Mouse (Mus musculus) brain, adult 2 months (tissue): ENCODE measurements around the gene Vsx2.
"Not testable (repeated sequence)": the region's sequence is repeated elsewhere in the genome, so short reads cannot be mapped to it uniquely, and the experiment has no call there.

Experiments used
- DNase-seq: peaks from one replicate; pipeline ENCODE4 v3.0.0; 2011; ENCODE audit warnings: low read depth, low spot score

Vsx2 gene

GRCm38 (mm10) chr12:84569336-84569970, at the start of gene Vsx2:
TSS of gene Vsx2 (plus strand) at chr12:84569762.
- DNase-seq, result no peak

GRCm38 (mm10) chr12:84523728-84524127, 45.8 kb upstream of the Vsx2 start:
- no peak for DNase-seq

- no peak for DNase-seq
These were observed 45.2 kb upstream of the Vsx2 start for GRCm38 (mm10) chr12:84524147-84525050.

DNA sequence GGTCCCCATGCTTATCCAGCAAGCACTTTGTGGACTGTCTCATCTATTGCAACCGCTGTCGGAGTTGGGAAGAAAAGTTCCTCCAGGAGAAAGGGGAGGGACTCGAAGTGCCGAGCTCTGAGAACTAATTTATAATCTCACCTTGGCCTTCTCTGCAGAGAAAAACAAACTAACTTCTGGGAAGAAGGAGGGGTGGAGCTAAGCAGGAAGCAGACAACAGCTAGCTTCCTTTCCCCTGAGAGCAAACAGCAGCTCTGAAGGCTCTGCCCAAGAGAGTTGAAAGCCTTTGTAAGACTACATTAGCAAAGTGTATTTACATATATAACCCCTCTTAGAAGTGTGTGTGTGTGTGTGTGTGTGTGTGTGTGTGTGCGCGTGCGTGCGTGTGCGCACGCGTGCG, 44.1 kb upstream of the Vsx2 start:
- no peak for DNase-seq

DNA sequence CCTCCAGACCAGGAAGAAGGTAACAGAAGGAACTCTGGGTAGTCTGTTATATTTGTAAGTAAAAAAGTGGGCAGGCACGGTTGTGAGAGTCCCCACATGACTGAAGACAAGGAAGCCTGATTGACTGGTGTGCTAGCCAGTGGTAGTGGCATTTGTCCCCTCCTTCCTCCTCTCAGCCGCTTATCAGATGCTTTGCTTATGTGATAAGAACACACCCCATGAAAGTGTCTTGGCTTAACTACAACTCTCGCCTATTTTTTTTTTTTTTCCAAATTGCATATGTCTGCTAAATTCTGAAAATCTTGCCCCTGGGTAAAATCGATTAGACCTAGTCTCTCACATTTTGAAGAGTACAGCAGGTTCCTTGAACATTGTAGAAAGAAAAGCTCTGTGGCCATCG, 39.1 kb upstream of the Vsx2 start:
- DNase-seq, result no peak

GRCm38 (mm10) chr12:84531906-84532829, 37.4 kb upstream of the Vsx2 start:
- DNase-seq, result peak; percentile 34

DNA sequence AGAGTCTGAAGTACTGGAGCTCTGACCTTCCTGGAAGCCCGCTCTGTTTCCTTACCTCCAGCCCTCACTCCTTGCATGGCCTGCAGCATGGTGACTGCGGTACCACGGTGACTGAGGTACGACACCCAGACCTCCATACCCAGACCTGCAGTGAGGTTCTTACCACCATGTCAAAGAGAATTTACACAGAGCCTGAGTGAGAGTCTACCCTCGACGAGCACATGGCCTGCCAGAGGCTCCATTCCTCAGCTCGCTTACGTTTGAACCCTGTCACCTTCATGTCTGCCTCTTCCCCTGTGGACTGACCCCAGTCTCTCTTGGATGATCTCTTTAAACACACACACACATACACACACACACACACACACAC, 36.7 kb upstream of the Vsx2 start:
- DNase-seq, result no peak

- peak; percentile 23 for DNase-seq
These were observed 35.7 kb upstream of the Vsx2 start for GRCm38 (mm10) chr12:84533706-84534486.

- DNase-seq, result not testable (repeated sequence)
These were observed 30.0 kb upstream of the Vsx2 start for GRCm38 (mm10) chr12:84539537-84539936.

- no peak for DNase-seq
These were observed 28.1 kb upstream of the Vsx2 start for GRCm38 (mm10) chr12:84541391-84541958.

- peak; percentile 64 for DNase-seq
These were observed 23.5 kb upstream of the Vsx2 start for GRCm38 (mm10) chr12:84546028-84546427.

GRCm38 (mm10) chr12:84546577-84547085, 22.9 kb upstream of the Vsx2 start:
- DNase-seq, result no peak

DNA sequence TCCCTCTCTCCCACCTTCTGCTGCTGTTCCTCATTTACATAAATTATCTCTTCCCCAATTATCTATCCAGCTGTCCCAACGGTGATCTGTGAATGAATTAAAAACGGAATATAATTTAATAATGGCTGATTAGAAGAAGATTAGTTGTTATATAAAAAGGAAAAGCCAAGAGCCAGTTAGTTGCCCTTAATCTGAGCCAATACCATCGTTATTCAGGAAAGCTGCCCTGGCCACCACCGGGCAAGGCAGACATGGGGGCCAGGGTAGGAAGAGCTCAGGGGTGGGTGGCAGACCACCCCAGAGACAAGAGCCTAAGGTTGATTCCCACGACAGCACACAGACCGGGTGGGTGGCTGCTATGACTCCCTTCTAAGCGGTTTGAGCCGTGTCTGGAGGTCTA, 21.3 kb upstream of the Vsx2 start:
- no peak for DNase-seq

- DNase-seq, result no peak
These were observed 14.3 kb upstream of the Vsx2 start for GRCm38 (mm10) chr12:84555218-84555617.

DNA sequence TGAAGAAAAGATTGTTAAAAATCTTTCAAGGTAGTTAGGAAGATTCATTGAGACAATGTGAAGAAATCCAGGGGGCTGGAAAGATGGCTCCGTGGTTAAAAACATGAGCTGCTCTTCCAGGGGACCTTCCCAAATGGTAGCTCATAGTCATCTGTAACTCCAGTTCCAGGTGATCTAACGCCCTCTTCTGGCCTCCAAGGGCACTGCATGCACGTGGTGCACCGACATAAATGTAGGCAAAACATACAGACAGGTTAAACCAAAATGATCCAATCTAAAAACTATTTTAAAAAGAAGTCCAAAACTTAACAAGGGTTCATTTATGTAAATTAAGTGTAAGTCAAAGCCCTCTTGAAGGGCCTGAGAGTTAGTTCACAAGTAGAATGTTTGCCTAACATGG, 7.0 kb upstream of the Vsx2 start:
- no peak for DNase-seq

DNA sequence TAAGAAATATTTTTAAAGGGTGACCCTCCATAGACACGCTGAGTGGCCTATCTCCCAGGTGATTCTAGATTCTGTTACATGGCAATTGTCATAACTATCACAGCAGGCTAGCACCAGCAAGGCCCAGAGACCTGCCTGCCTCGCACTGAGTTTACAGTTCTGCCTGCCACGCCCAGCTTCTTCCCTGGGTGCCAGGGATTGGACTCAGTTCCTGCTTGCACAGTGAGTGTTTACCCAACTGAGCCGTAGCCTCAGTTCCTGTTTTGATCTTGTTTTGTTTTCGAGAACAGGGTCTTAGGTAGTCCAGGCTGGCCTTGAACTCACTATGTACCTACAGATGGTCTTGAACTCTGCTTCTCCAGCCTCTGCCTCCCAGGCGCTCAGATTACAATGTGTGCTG, 2.0 kb upstream of the Vsx2 start:
- no peak for DNase-seq

DNA sequence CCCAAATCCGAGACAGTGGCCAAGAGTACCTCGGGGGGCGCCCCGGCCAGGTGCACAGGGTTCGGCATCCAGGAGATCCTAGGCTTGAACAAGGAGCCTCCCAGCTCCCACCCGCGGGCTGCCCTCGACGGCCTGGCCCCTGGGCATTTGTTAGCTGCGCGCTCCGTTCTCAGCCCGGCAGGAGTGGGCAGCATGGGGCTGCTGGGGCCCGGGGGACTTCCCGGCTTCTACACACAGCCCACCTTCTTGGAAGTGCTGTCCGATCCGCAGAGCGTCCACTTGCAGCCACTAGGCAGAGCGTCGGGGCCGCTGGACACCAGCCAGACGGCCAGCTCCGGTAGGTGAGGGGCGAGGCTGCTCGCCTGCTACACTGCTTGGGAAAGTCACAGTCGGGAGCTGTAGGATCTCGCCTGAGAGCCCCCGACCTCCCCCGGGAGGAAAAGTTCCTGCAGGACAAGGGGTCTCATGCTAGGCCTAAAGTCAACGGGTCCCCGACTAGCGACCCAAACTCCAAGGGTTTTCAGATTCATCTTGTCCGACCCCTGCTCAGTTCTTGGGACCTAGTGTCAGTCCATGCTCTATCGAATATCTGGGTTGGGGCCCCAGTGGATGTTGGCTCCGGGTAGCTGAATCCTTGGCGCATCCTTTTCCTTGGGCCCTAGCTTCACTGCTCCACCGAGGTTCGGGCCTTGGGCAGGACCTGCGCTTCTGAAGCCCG, 573 bp downstream of the Vsx2 start:
- no peak for DNase-seq

- no peak for DNase-seq
These were observed 1.3 kb downstream of the Vsx2 start for GRCm38 (mm10) chr12:84570694-84571415.
